Mouse (Mus musculus): ENCODE results near the gene Nfkbid. TPM values are rescaled to one million over a fixed set of nuclear protein-coding genes. Genes with fewer than 3 reads are reported as not detected.

The Nfkbid gene
- polyA plus RNA-seq, 1 experiment from 2014 or later: 1.00 TPM

DNA sequence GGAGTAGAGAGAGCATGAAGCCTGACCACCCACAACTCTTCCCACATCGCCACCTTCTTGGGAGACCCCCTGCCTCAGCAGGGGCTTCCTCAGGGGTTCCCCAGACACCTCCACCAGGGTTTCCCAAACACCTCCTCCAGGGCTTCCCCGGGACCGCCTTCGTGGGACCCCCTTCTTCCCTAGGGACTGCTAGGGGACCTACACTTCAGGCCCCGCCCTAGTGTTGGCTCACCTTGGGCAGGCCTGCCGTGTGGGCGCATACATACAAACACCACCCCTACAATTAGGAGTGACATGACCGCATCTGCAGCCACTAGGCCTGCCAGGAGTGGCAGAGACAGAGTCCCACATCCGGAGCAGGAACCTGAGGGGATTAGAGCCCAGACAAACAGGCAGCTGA is 3.7 kb upstream of the Nfkbid start:
- H3K9me3 ChIP-seq (ENCODE audit: control insufficient read depth, low read length): peaks cover 8% of the 10 kb centered on the region
- no peaks in the 10 kb centered on the region for H3K36me3 ChIP-seq (ENCODE audit: control insufficient read depth, insufficient read depth, low read length)
- no peak overlapping the region for H3K27ac ChIP-seq (replicated peaks in 1 of 2; ENCODE audit: control insufficient read depth in 1 of 2, insufficient read depth in 1 of 2, low read depth in 2 of 2, low read length in 2 of 2)
- peaks cover 0 to 11% of the 10 kb centered on the region in 2 experiments; a peak in 2 of 4 replicates for H3K4me1 ChIP-seq (ENCODE audit: control insufficient read depth in 2 of 2, insufficient read depth in 2 of 2, low read length in 2 of 2)
- 68% methylated on average over 9 of the region's 9 CpGs for WGBS
- peaks cover 2% of the 10 kb centered on the region for H3K27me3 ChIP-seq (ENCODE audit: control insufficient read depth, insufficient read depth, low read length)
- no peak overlapping the region for H3K9ac ChIP-seq (ENCODE audit: low read length)
- ATAC-seq (ENCODE audit: insufficient number of reproducible peaks, insufficient read depth, low FRiP score, low read depth): no peak
- no peak overlapping the region for H3K4me3 ChIP-seq (ENCODE audit: control insufficient read depth in 1 of 2, insufficient read depth in 1 of 2, low read depth in 1 of 2, low read length in 2 of 2)
- no peak overlapping the region for H3K4me2 ChIP-seq (ENCODE audit: low read length)

- no peaks in the 10 kb centered on the region for H3K36me3 ChIP-seq (ENCODE audit: control insufficient read depth, insufficient read depth, low read length)
- no peak within 1 kb of the TSS for H3K9ac ChIP-seq (ENCODE audit: low read length)
- WGBS: 58% methylated on average over 10 of the region's 10 CpGs
- peaks cover 0 to 13% of the 10 kb centered on the region in 2 experiments; a peak in 2 of 4 replicates for H3K4me1 ChIP-seq (ENCODE audit: control insufficient read depth in 2 of 2, insufficient read depth in 2 of 2, low read length in 2 of 2)
- H3K27ac ChIP-seq (replicated peaks in 1 of 2; ENCODE audit: control insufficient read depth in 1 of 2, insufficient read depth in 1 of 2, low read depth in 2 of 2, low read length in 2 of 2): no peak within 1 kb of the TSS
- no peak for ATAC-seq (ENCODE audit: insufficient number of reproducible peaks, insufficient read depth, low FRiP score, low read depth)
- peaks cover 8% of the 10 kb centered on the region for H3K9me3 ChIP-seq (ENCODE audit: control insufficient read depth, low read length)
- H3K4me3 ChIP-seq (ENCODE audit: control insufficient read depth in 1 of 2, insufficient read depth in 1 of 2, low read depth in 1 of 2, low read length in 2 of 2): no peak within 1 kb of the TSS
- H3K4me2 ChIP-seq (ENCODE audit: low read length): no peak within 1 kb of the TSS
- peaks cover 10% of the 10 kb centered on the region for H3K27me3 ChIP-seq (ENCODE audit: control insufficient read depth, insufficient read depth, low read length)
Measured at GRCm38 (mm10) chr7:30419561-30420499, 1.7 kb upstream of the Nfkbid start, which contains the start of gene Hcst. Gene Hcst, minus strand, starts transcription at chr7:30419854.

- Histone ChIP-seq H3K9ac (ENCODE audit: low read length) (no peak overlapping the region), H3K36me3 (ENCODE audit: control insufficient read depth, insufficient read depth, low read length) (peaks cover 3% of the 10 kb centered on the region), H3K4me3 (ENCODE audit: control insufficient read depth in 1 of 2, insufficient read depth in 1 of 2, low read depth in 1 of 2, low read length in 2 of 2) (no peak overlapping the region), H3K4me1 (ENCODE audit: control insufficient read depth in 2 of 2, insufficient read depth in 2 of 2, low read length in 2 of 2) (peaks cover 0 to 13% of the 10 kb centered on the region in 2 experiments; a peak in 2 of 4 replicates), H3K27me3 (ENCODE audit: control insufficient read depth, insufficient read depth, low read length) (peaks cover 10% of the 10 kb centered on the region), H3K4me2 (ENCODE audit: low read length) (no peak overlapping the region), H3K9me3 (ENCODE audit: control insufficient read depth, low read length) (peaks cover 8% of the 10 kb centered on the region), H3K27ac (replicated peaks in 1 of 2; ENCODE audit: control insufficient read depth in 1 of 2, insufficient read depth in 1 of 2, low read depth in 2 of 2, low read length in 2 of 2) (no peak overlapping the region)
- no peak for ATAC-seq (ENCODE audit: insufficient number of reproducible peaks, insufficient read depth, low FRiP score, low read depth)
- 87% methylated on average over 3 of the region's 3 CpGs for WGBS
Measured at GRCm38 (mm10) chr7:30420673-30421072, 859 bp upstream of the Nfkbid start.

- H3K27me3 ChIP-seq (ENCODE audit: control insufficient read depth, insufficient read depth, low read length): peaks cover 10% of the 10 kb centered on the region
- WGBS: under 1% methylated on average over 45 of the region's 45 CpGs
- no peak overlapping the region; a peak in 1 of 4 replicates for H3K27ac ChIP-seq (replicated peaks in 1 of 2; ENCODE audit: control insufficient read depth in 1 of 2, insufficient read depth in 1 of 2, low read depth in 2 of 2, low read length in 2 of 2)
- H3K4me3 ChIP-seq (ENCODE audit: control insufficient read depth in 1 of 2, insufficient read depth in 1 of 2, low read depth in 1 of 2, low read length in 2 of 2): peak overlapping the region; percentile 48 to 53
- peaks cover 0 to 13% of the 10 kb centered on the region in 2 experiments; a peak in 2 of 4 replicates for H3K4me1 ChIP-seq (ENCODE audit: control insufficient read depth in 2 of 2, insufficient read depth in 2 of 2, low read length in 2 of 2)
- H3K9me3 ChIP-seq (ENCODE audit: control insufficient read depth, low read length): peaks cover 8% of the 10 kb centered on the region
- peaks cover 9% of the 10 kb centered on the region for H3K36me3 ChIP-seq (ENCODE audit: control insufficient read depth, insufficient read depth, low read length)
- peak; percentile 23; the same call in 1 of the 2 replicates for ATAC-seq (ENCODE audit: insufficient number of reproducible peaks, insufficient read depth, low FRiP score, low read depth)
- peak overlapping the region; percentile 81 for H3K4me2 ChIP-seq (ENCODE audit: low read length)
- peak overlapping the region; percentile 67 for H3K9ac ChIP-seq (ENCODE audit: low read length)
Measured at GRCm38 (mm10) chr7:30421890-30422435, 431 bp downstream of the Nfkbid start.

- Histone ChIP-seq H3K4me3 (ENCODE audit: control insufficient read depth in 1 of 2, insufficient read depth in 1 of 2, low read depth in 1 of 2, low read length in 2 of 2) (peak overlapping the region; percentile 48 to 53), H3K9me3 (ENCODE audit: control insufficient read depth, low read length) (peaks cover 8% of the 10 kb centered on the region), H3K4me1 (ENCODE audit: control insufficient read depth in 2 of 2, insufficient read depth in 2 of 2, low read length in 2 of 2) (peaks cover 0 to 13% of the 10 kb centered on the region in 2 experiments; a peak in 2 of 4 replicates), H3K36me3 (ENCODE audit: control insufficient read depth, insufficient read depth, low read length) (peaks cover 13% of the 10 kb centered on the region), H3K27me3 (ENCODE audit: control insufficient read depth, insufficient read depth, low read length) (peaks cover 10% of the 10 kb centered on the region), H3K27ac (replicated peaks in 1 of 2; ENCODE audit: control insufficient read depth in 1 of 2, insufficient read depth in 1 of 2, low read depth in 2 of 2, low read length in 2 of 2) (peak overlapping the region; percentile 1 to 50; a peak in 3 of 4 replicates), H3K4me2 (ENCODE audit: low read length) (peak overlapping the region; percentile 81), H3K9ac (ENCODE audit: low read length) (peak overlapping the region; percentile 67)
- no peak for ATAC-seq (ENCODE audit: insufficient number of reproducible peaks, insufficient read depth, low FRiP score, low read depth)
- WGBS: 12% methylated on average over 9 of the region's 9 CpGs
Measured at GRCm38 (mm10) chr7:30422560-30422959, 1.0 kb downstream of the Nfkbid start.

DNA sequence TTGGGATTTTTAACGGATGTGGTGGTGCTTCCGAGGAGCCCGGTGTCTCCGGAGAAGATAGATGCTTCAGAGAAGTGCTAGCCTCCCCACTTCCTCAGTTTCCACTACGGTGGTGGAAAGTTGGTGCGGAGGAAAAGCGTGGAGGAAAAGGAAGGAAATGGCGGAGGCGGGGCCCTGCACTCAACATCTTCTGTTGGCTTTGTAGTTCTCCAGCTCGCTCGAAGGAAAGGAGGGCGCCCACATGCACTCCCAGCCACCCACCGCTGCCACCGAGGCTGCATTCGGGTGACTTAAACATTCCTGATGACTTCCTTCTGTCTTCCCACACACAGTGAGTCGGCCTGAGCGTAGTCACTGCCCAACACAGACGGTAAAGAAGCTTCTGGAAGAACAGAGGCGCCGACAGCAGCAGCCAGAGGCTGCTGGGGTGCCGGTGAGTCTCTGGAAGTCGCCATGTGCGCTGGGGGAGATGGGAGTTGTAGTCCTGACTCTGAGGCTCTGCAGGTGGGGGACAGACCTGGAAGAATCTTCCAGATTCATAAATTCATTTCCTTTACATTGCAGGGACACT is 1.6 kb downstream of the Nfkbid start:
- H3K27ac ChIP-seq (replicated peaks in 1 of 2; ENCODE audit: control insufficient read depth in 1 of 2, insufficient read depth in 1 of 2, low read depth in 2 of 2, low read length in 2 of 2): peak overlapping the region; percentile 50 to 55
- peak overlapping the region; percentile 48 to 53 for H3K4me3 ChIP-seq (ENCODE audit: control insufficient read depth in 1 of 2, insufficient read depth in 1 of 2, low read depth in 1 of 2, low read length in 2 of 2)
- peaks cover 16% of the 10 kb centered on the region for H3K36me3 ChIP-seq (ENCODE audit: control insufficient read depth, insufficient read depth, low read length)
- peaks cover 0 to 13% of the 10 kb centered on the region in 2 experiments; a peak in 2 of 4 replicates for H3K4me1 ChIP-seq (ENCODE audit: control insufficient read depth in 2 of 2, insufficient read depth in 2 of 2, low read length in 2 of 2)
- 33% methylated on average over 22 of the region's 23 CpGs for WGBS
- peaks cover 8% of the 10 kb centered on the region for H3K9me3 ChIP-seq (ENCODE audit: control insufficient read depth, low read length)
- no peak for ATAC-seq (ENCODE audit: insufficient number of reproducible peaks, insufficient read depth, low FRiP score, low read depth)
- peak overlapping the region; percentile 67 for H3K9ac ChIP-seq (ENCODE audit: low read length)
- peaks cover 10% of the 10 kb centered on the region for H3K27me3 ChIP-seq (ENCODE audit: control insufficient read depth, insufficient read depth, low read length)
- H3K4me2 ChIP-seq (ENCODE audit: low read length): peak overlapping the region; percentile 81

GRCm38 (mm10) chr7:30429327-30429726 is 7.8 kb downstream of the Nfkbid start:
- H3K9ac ChIP-seq (ENCODE audit: low read length): no peak overlapping the region
- ATAC-seq (ENCODE audit: insufficient number of reproducible peaks, insufficient read depth, low FRiP score, low read depth): no peak
- H3K9me3 ChIP-seq (ENCODE audit: control insufficient read depth, low read length): no peaks in the 10 kb centered on the region
- H3K36me3 ChIP-seq (ENCODE audit: control insufficient read depth, insufficient read depth, low read length): peaks cover 16% of the 10 kb centered on the region
- H3K4me2 ChIP-seq (ENCODE audit: low read length): no peak overlapping the region
- H3K4me1 ChIP-seq (ENCODE audit: control insufficient read depth in 2 of 2, insufficient read depth in 2 of 2, low read length in 2 of 2): no peaks in the 10 kb centered on the region
- no peak overlapping the region for H3K4me3 ChIP-seq (ENCODE audit: control insufficient read depth in 1 of 2, insufficient read depth in 1 of 2, low read depth in 1 of 2, low read length in 2 of 2)
- H3K27ac ChIP-seq (replicated peaks in 1 of 2; ENCODE audit: control insufficient read depth in 1 of 2, insufficient read depth in 1 of 2, low read depth in 2 of 2, low read length in 2 of 2): no peak overlapping the region
- no peaks in the 10 kb centered on the region; the same call in 1 of the 2 replicates for H3K27me3 ChIP-seq (ENCODE audit: control insufficient read depth, insufficient read depth, low read length)

Measured in heart, embryonic 14.5 days (tissue).